Mouse (Mus musculus) left cerebral cortex, adult 6 months (tissue): ENCODE measurements around the gene Gm28539. TPM values are rescaled to one million over a fixed set of nuclear protein-coding genes. Genes with fewer than 3 reads are reported as not detected.

Experiments used
- long read RNA-seq, 2 experiments: library from polyadenylated mRNA; unstranded; transcript quantifications; one replicate each; pipeline ENCODE4 v2.0.0; 2019 to 2020
- polyA plus RNA-seq: library from polyadenylated mRNA; unstranded; fragments of <200 nt; fragmentation: Nextera tagmentation; gene quantifications from 2 replicates; pipeline ENCODE4 v1.2.3, GENCODE M21; 2021

Gene Gm28539
- 0.31 TPM in 1 of 2 replicates, not detected in the other for polyA plus RNA-seq
- long read RNA-seq, experiment 1, partial matches to known transcripts = 0 of 3 reads
- long read RNA-seq, experiment 1, other reads (novel, unspliced or antisense) = 3 of 3 reads
- long read RNA-seq, experiment 2, partial matches to known transcripts = 0 of 1 reads
- long read RNA-seq, experiment 2, other reads (novel, unspliced or antisense) = 1 of 1 reads

DNA sequence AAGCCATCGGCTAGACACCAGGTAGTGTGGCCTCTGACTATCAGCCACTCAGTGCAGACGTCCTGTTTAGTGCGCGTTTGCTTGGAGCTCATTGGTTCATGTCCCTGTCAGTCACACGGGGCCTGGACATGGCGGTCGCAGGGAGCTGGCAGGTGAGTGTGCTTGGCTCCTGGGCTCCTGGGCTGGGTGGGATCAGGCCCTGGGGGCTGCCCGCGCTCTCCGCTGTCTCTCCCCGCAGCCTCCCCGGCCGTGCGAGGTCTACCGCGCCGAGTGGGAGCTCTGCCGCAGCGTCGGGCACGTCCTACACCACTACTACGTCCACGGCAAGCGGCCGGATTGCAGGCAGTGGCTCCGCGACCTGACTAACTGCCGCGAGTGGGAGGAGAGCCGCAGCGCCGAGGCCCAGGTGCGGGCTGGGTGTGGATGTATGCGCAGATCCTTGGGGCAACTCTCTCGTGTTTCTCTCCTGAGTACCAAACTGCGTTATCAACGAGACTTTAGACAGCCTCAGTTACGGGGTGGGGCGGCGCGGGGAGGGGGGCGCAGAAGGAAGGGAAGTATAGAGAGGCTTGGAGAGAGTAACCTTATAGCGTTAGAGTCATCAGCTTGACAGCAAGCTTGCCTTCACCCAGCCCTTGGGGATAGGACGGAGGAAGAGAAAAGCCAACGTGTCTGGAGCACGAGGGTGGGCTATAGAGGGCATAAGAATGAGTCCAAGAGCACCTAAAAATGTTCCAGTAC, at the start of gene Gm28539, which contains the start of gene 2510002D24Rik:
Gm28539 (plus strand) TSS at position 117 of the 741 bp plus-strand sequence.
2510002D24Rik (plus strand) TSS at position 111 of the 741 bp plus-strand sequence.

DNA sequence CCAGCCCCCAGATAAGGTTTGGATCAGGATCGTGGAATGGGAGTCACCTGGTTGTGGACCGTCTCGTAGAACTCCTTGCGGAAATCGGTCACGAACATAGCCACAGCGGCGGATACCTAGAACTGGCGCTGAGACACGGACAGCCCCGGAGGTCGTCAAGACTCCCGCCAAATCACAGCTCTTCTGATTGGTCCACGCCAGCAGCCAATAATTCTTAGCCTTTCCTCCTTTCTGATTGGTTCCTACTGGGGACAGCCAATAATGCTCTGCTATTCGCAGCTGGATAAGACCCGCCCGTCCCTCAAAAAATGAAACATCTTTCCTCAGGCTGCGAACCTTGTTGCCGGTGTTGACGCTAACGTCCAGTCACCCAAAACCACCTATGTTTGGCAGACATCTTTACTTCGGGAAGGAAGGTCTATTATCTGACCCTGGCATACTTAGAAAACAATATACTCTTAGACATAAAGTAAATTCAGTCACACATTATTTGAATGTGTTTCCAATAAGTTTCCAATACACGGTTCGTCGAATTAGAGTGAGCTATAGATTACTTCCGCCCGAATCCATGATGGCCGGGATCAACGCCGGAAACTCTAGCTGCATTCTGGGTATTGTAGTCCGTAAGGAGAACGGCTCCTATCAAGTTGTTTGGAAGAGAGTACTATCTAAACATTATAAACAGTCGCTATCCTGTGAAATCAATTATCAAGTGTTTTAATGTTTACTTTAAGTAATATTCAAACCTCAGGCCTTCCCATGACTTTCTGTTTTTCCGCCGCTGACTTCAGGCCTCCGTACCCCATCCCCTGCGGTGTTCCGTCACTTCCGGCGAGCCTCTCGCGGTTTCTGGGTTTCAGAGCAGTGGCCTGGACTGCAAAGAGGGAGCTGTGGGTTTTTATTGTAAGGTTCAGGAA, 24.7 kb upstream of the Gm28539 start, which contains the start of the genes Ufd1 and Cdc45:
Ufd1 (plus strand) TSS at position 312 of the 917 bp plus-strand sequence.
Cdc45 (minus strand) TSS at position 520 of the 917 bp plus-strand sequence.

DNA sequence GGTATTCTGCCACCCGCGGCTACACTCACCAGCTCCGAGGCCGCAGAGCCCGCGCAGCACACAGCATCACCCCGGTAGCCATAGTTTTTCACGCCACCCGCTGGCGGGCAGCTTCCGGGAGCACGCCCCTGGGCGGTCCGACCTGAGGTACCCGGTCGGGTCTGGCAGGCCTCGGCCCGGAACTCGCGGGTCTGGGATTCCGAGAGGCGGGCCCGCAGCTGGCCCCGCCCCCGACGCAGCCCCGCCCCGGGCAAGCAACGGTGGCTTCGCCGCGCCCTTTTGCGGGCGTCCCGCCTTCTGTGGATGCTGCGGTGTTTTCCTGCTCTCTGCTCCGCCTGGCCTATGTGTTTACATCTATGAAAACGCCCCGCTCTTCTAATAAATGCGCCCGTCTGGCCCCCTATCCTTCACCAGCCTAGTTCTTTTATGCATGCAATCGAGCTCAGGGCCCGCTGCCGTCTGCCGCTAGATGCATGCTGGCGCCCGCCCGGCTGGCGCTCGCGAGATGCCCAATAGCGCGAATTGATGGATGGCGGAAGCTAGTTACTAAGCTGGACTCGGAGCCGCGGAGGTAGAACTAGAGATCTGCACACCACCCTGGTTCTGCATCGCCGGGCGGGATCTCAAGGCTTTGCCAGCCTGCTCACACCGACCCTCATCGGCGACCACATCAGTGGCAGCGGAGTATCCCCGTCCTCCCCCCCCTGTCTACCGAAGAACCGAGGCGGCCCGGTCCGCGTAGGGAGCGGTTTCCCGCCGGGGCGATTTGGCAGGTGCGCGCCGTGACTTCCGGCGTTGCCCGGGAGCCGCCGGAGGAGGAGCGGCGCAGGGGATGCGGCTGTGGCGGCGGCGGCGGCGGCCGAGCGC, 40.3 kb downstream of the Gm28539 start, which contains the start of the genes Mrpl40 and Hira:
Mrpl40 (minus strand) TSS at position 421 of the 867 bp plus-strand sequence.
Hira (plus strand) TSS at position 596 of the 867 bp plus-strand sequence.

Other genes starting within 250 kb of the Gm28539 start
- gene Tbx1, start 245.9 kb upstream of the Gm28539 start, polyA plus RNA-seq = 0.22 and 1.9 TPM in 2 replicates
- 0.78 and 0.85 TPM in 2 replicates for gene Gp1bb, start 214.2 kb upstream of the Gm28539 start, polyA plus RNA-seq
- gene Gm49601, start 210.2 kb upstream of the Gm28539 start, polyA plus RNA-seq = 45.5 and 54.2 TPM in 2 replicates
- gene Sept5, start 206.6 kb upstream of the Gm28539 start, polyA plus RNA-seq = 105 and 304 TPM in 2 replicates
- 118 and 161 TPM in 2 replicates for gene Cldn5, start 59.7 kb upstream of the Gm28539 start, polyA plus RNA-seq
- gene Ufd1, start 24.8 kb upstream of the Gm28539 start, polyA plus RNA-seq = 84.9 and 90.6 TPM in 2 replicates
- gene Cdc45, start 24.6 kb upstream of the Gm28539 start, polyA plus RNA-seq = 2.2 and 2.7 TPM in 2 replicates
- 50.5 and 64.3 TPM in 2 replicates for gene 2510002D24Rik, start within 50 bp of the Gm28539 start, polyA plus RNA-seq
- 93.7 and 110 TPM in 2 replicates for gene Mrpl40, start 40.3 kb downstream of the Gm28539 start, polyA plus RNA-seq
- 8.1 and 9.0 TPM in 2 replicates for gene Hira, start 40.5 kb downstream of the Gm28539 start, polyA plus RNA-seq